Mouse (Mus musculus) hindbrain, embryonic 13.5 days (tissue): ENCODE measurements around the gene 4930402K13Rik. TPM values are rescaled to one million over a fixed set of nuclear protein-coding genes. Genes with fewer than 3 reads are reported as not detected.

Experiments used
- polyA plus RNA-seq: library from polyadenylated mRNA; unstranded; fragments of >200 nt; fragmentation: Nextera tagmentation; extraction: Ambion mirVana; gene quantifications from 2 replicates; pipeline ENCODE4 v1.2.1, GENCODE M21; 2015

4930402K13Rik gene
- polyA plus RNA-seq, 1 experiment from 2014 or later = not detected

Other genes with a start within 250 kb of the 4930402K13Rik start
- not detected in 2 replicates for gene Gm5751, start 230.3 kb upstream of the 4930402K13Rik start, polyA plus RNA-seq
- 19.4 and 20.4 TPM in 2 replicates for gene B630019K06Rik, start 212.2 kb upstream of the 4930402K13Rik start, polyA plus RNA-seq
- not detected in 2 replicates for gene Fthl17b, start 141.6 kb upstream of the 4930402K13Rik start, polyA plus RNA-seq
- gene Fthl17c, start 128.0 kb upstream of the 4930402K13Rik start, polyA plus RNA-seq = not detected in 2 replicates
- gene Fthl17d, start 117.8 kb upstream of the 4930402K13Rik start, polyA plus RNA-seq = not detected in 2 replicates
- not detected in 2 replicates for gene Fthl17e, start 71.1 kb upstream of the 4930402K13Rik start, polyA plus RNA-seq
- not detected in 2 replicates for gene Fthl17f, start 41.5 kb upstream of the 4930402K13Rik start, polyA plus RNA-seq
- gene Lancl3, start 95.3 kb downstream of the 4930402K13Rik start, polyA plus RNA-seq = 3.6 and 4.0 TPM in 2 replicates
- gene Gm14862, start 152.3 kb downstream of the 4930402K13Rik start, polyA plus RNA-seq = not detected in 2 replicates
- 2.9 and 3.6 TPM in 2 replicates for gene Xk, start 168.2 kb downstream of the 4930402K13Rik start, polyA plus RNA-seq
- gene H2al1m, start 179.2 kb downstream of the 4930402K13Rik start, polyA plus RNA-seq = not detected in 2 replicates
- gene H2al1k, start 246.1 kb downstream of the 4930402K13Rik start, polyA plus RNA-seq = not detected in 2 replicates